10 mouse cellular contexts compared by ENCODE assay signal in genomic region chr1:147343276-147343953, GRCm38 (mm10).
DNase-seq lines count a peak whose midpoint lies in the region; ATAC-seq and TF ChIP-seq lines count a peak whose summit lies in the region.
"Had no signal": no experiment of that assay in that cellular context is flagged by ENCODE, and none has a peak within 500 bp of the region (broad histone marks: within the 10 kb centered on the region; RNA-seq: fewer than 3 reads in every experiment).

No protein-coding gene starts in this region.

- TF ChIP-seq POLR2A in liver, adult 2 months (IDR thresholded peaks at IDR 0.05; ENCODE audit: extremely low read depth, insufficient read depth, low read length), result no peak

- H3K36me3 ChIP-seq in liver, adult 2 months (ENCODE audit: control insufficient read depth, insufficient read depth, low read length), result no peaks in the 10 kb centered on the region
- no peaks in the 10 kb centered on the region for H3K36me3 ChIP-seq in liver, embryonic 12.5 days
- H3K36me3 ChIP-seq in midbrain, embryonic 11.5 days (ENCODE audit: control insufficient read depth, insufficient read depth, low read length), result no peaks in the 10 kb centered on the region
- H3K36me3 ChIP-seq: stomach, embryonic 15.5 days had no signal

- no peaks in the 10 kb centered on the region for H3K79me2 ChIP-seq in liver, adult 2 months (ENCODE audit: control insufficient read depth, insufficient read depth, low read length)

- H3K27ac ChIP-seq in liver, adult 2 months (replicated peaks; ENCODE audit: insufficient read depth, low read depth, low read length), result no peak overlapping the region
- H3K27ac ChIP-seq in liver, embryonic 12.5 days, result no peak overlapping the region
- no peak overlapping the region for H3K27ac ChIP-seq in midbrain, embryonic 11.5 days (ENCODE audit: low read depth, low read length)
- H3K27ac ChIP-seq: stomach, embryonic 15.5 days had no signal

- no peak overlapping the region for H3K9ac ChIP-seq in liver, adult 2 months (ENCODE audit: low read depth, low read length)
- H3K9ac ChIP-seq in liver, embryonic 12.5 days, result no peak overlapping the region
- no peak overlapping the region for H3K9ac ChIP-seq in midbrain, embryonic 11.5 days (ENCODE audit: low read length)
- H3K9ac ChIP-seq: stomach, embryonic 15.5 days had no signal

- peak; percentile 6 for DNase-seq in liver, adult 2 months (ENCODE audit: extremely low read depth, low read depth, low spot score)
- peak; percentile 96 to 97 for DNase-seq in cerebellum, postnatal 14 days
- DNase-seq in layer of hippocampus, adult 18-20 months (ENCODE audit: low spot score in 2 of 2), result peak; percentile 82 to 85
- DNase-seq in right cerebral cortex, adult 2 months (ENCODE audit: low spot score in 2 of 2), result peak; percentile 55 to 60
- DNase-seq in thymus, adult 18-20 months, result no peak
- DNase-seq in urinary bladder, postnatal 14 days (ENCODE audit: low spot score), result no peak
- DNase-seq in midbrain, embryonic 11.5 days (ENCODE audit: low spot score, missing footprints), result no peak

- no peaks in the 10 kb centered on the region for H3K4me1 ChIP-seq in liver, adult 2 months (ENCODE audit: control insufficient read depth, insufficient read depth, low read length)
- H3K4me1 ChIP-seq in liver, embryonic 12.5 days, result no peaks in the 10 kb centered on the region
- no peaks in the 10 kb centered on the region for H3K4me1 ChIP-seq in midbrain, embryonic 11.5 days (ENCODE audit: control insufficient read depth, insufficient read depth, low read length)
- H3K4me1 ChIP-seq: megakaryocyte, embryonic 14.5 days; stomach, embryonic 15.5 days had no signal

- H3K4me2 ChIP-seq in liver, embryonic 12.5 days, result no peak overlapping the region
- no peak overlapping the region for H3K4me2 ChIP-seq in midbrain, embryonic 11.5 days
- H3K4me2 ChIP-seq: stomach, embryonic 15.5 days had no signal

- H3K27me3 ChIP-seq in liver, adult 2 months (ENCODE audit: control insufficient read depth, insufficient read depth, low read length), result no peaks in the 10 kb centered on the region
- no peaks in the 10 kb centered on the region for H3K27me3 ChIP-seq in liver, embryonic 12.5 days (replicated peaks)
- H3K27me3 ChIP-seq in midbrain, embryonic 11.5 days (ENCODE audit: control insufficient read depth, insufficient read depth, low read length), result no peaks in the 10 kb centered on the region
- H3K27me3 ChIP-seq: megakaryocyte, embryonic 14.5 days; stomach, embryonic 15.5 days had no signal

- H3K4me3 ChIP-seq in liver, adult 2 months (ENCODE audit: insufficient read depth, low read depth, low read length), result no peak overlapping the region
- H3K4me3 ChIP-seq in liver, embryonic 12.5 days, result no peak overlapping the region
- H3K4me3 ChIP-seq in midbrain, embryonic 11.5 days (ENCODE audit: low read depth, low read length), result no peak overlapping the region
- H3K4me3 ChIP-seq: megakaryocyte, embryonic 14.5 days; stomach, embryonic 15.5 days had no signal

- H3K9me3 ChIP-seq in liver, embryonic 12.5 days (replicated peaks), result no peaks in the 10 kb centered on the region
- H3K9me3 ChIP-seq in midbrain, embryonic 11.5 days (ENCODE audit: control insufficient read depth, low read length), result no peaks in the 10 kb centered on the region
- H3K9me3 ChIP-seq: stomach, embryonic 15.5 days had no signal

- ATAC-seq in liver, embryonic 12.5 days, result no peak
- no peak for ATAC-seq in midbrain, embryonic 11.5 days (ENCODE audit: low FRiP score)

- WGBS in liver, adult 2 months, result 87% methylated on average over 9 of the region's 9 CpGs
- 81% methylated on average over 9 of the region's 9 CpGs for WGBS in liver, embryonic 12.5 days (ENCODE audit: insufficient replicate concordance)
- WGBS in midbrain, embryonic 11.5 days, result 93% methylated on average over 9 of the region's 9 CpGs

- no peak for TF ChIP-seq CTCF in liver, adult 2 months (IDR thresholded peaks at IDR 0.05; ENCODE audit: low read depth, low read length)

Comparison
In these comparisons a context has a peak if more than half of its experiments do, and no peak if none do; other contexts are left out.
1. DNase-seq: peak in liver, adult 2 months (single experiment), cerebellum, postnatal 14 days (2 of 2), layer of hippocampus, adult 18-20 months (2 of 2) and right cerebral cortex, adult 2 months (2 of 2); none in thymus, adult 18-20 months (0 of 2), urinary bladder, postnatal 14 days (single experiment) and midbrain, embryonic 11.5 days (single experiment).